Mouse (Mus musculus) stomach, embryonic 15.5 days (tissue): ENCODE measurements around the gene Gm13288. TPM values are rescaled to one million over a fixed set of nuclear protein-coding genes. Genes with fewer than 3 reads are reported as not detected.
"Not testable (repeated sequence)": the region's sequence is repeated elsewhere in the genome, so short reads cannot be mapped to it uniquely, and the experiment has no call there.

ENCODE experiments used
- ATAC-seq: fragments of 200-750 bp; cut with Nextera tagmentation; 2 replicates; pipeline ENCODE4 v1.8.0; 2017; ENCODE audit warnings: low read depth, moderate number of reproducible peaks, moderate TSS enrichment; ENCODE audit not compliant: insufficient read depth, low FRiP score
- H3K27ac ChIP-seq: fragments of 300-500 bp; sonication (generic); 2 replicates; pipeline ENCODE4 v1.5.1; 2015; ENCODE audit warnings: mild to moderate bottlenecking, inconsistent platforms
- H3K27me3 ChIP-seq: fragments of 300-500 bp; sonication (generic); replicated peaks from 2 replicates; pipeline ENCODE4 v1.6.1; 2015; ENCODE audit warnings: inconsistent platforms
- H3K36me3 ChIP-seq: fragments of 300-500 bp; sonication (generic); 2 replicates; pipeline ENCODE4 v1.6.1; 2015; ENCODE audit warnings: inconsistent platforms
- H3K4me1 ChIP-seq: fragments of 300-500 bp; sonication (generic); 2 replicates; pipeline ENCODE4 v1.6.1; 2015; ENCODE audit warnings: inconsistent platforms
- H3K4me2 ChIP-seq: fragments of 300-500 bp; sonication (generic); 2 replicates; pipeline ENCODE4 v1.6.1; 2015; ENCODE audit warnings: mild to moderate bottlenecking, inconsistent platforms
- H3K4me3 ChIP-seq: fragments of 300-500 bp; sonication (generic); replicated peaks from 2 replicates; pipeline ENCODE4 v1.5.1; 2015; ENCODE audit warnings: inconsistent platforms
- H3K9ac ChIP-seq: fragments of 300-500 bp; sonication (generic); 2 replicates; pipeline ENCODE4 v1.6.1; 2015; ENCODE audit warnings: inconsistent platforms
- H3K9me3 ChIP-seq: fragments of 300-500 bp; sonication (generic); 2 replicates; pipeline ENCODE4 v1.6.1; 2016; ENCODE audit warnings: inconsistent platforms
- WGBS: fragments of 180-500 bp; shearing (Covaris S2); methylation state at CpG from one replicate; pipeline ENCODE4 v1.1.7; 2015; 5-methylcytosine and 5-hydroxymethylcytosine counted together
- polyA plus RNA-seq: library from polyadenylated mRNA; unstranded; fragments of >200 nt; fragmentation: Nextera tagmentation; extraction: Ambion mirVana; gene quantifications from 2 replicates; pipeline ENCODE4 v1.2.1, GENCODE M21; 2015

Gm13288 gene
- polyA plus RNA-seq, 1 experiment from 2014 or later, result not detected

DNA sequence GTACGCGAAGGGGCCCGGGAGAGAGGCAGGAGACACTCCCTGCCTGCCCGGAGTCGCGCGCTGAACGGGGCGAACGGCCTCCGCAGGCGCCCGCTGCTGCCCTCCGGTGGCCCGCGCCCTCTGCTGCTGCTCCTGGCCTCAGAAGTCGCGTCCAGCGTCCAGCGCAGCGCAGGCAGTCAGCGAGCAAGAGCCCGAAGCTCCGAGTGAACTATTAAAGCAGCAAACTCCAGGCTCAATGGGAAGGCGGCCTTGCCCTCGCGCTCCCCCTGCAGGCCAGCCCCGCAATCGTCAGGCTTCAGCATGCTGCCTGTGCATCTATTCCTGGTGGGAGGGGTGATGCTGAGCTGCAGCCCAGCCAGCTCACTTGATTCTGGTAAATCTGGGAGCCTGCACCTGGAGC is 25.8 kb upstream of the Gm13288 start, which contains the start of gene Gm13272:
Gene Gm13272 (plus strand): TSS at position 301 of the 400 bp plus-strand sequence.
- not testable (repeated sequence) for H3K9me3 ChIP-seq, H3K4me2 ChIP-seq, H3K36me3 ChIP-seq, H3K27me3 ChIP-seq, H3K9ac ChIP-seq, H3K4me1 ChIP-seq, H3K27ac ChIP-seq, ATAC-seq, H3K4me3 ChIP-seq
- no CpG with 5 or more reads among the region's 29 CpGs for WGBS

DNA sequence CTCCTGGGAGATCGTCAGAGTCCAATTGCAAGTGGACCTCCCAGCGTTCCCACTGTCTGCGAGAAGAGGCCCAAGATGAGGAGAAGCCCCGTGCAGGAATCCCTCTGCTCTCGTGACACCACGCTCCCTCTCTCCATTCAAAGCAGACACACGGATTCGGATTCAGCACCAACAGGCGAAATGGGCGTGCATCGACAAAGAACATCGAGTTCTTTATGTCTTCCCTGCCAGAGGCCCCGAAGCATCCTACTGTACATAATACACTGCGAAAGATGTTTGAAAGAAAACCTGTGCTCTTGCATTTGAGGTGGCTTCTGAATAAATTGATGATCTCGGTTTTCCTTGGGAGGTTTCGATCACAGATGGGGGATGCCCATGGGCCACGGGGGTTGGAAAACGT is 25.0 kb upstream of the Gm13288 start:
- not testable (repeated sequence) for H3K9me3 ChIP-seq, H3K4me2 ChIP-seq, H3K9ac ChIP-seq, ATAC-seq, H3K4me3 ChIP-seq, H3K36me3 ChIP-seq, H3K27ac ChIP-seq, H3K4me1 ChIP-seq, H3K27me3 ChIP-seq
- 57% methylated on average over 16 of the region's 18 CpGs for WGBS

DNA sequence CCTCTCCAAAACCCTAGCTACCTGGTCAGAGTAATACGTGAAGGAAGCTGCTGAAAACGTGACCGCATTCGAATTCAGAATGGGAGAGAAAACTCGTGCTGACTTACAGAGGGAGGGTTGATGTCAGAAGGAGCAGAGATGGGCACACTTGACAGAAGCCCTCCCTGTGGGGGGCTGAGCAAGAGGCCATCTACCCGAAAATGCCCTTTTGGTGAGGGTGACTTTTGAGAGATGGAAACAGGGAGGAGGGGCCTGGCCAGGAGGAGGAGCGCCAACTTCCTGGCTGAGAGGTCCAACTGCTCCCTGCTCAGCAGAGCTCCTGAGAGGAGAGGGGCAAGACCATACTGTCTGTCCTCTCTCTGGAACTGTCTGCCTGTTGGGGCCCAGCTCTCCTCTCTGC is 23.5 kb upstream of the Gm13288 start, which contains the start of gene Ifnz:
Gene Ifnz (plus strand): TSS at position 301 of the 400 bp plus-strand sequence.
- not testable (repeated sequence) for H3K9me3 ChIP-seq, H3K4me1 ChIP-seq, H3K27ac ChIP-seq, ATAC-seq, H3K36me3 ChIP-seq, H3K9ac ChIP-seq, H3K27me3 ChIP-seq
- WGBS, result 25% methylated on average over 5 of the region's 7 CpGs
- Histone ChIP-seq H3K4me2 (peak within 1 kb of the TSS; percentile 41), H3K4me3 (peak within 1 kb of the TSS; percentile 25; the same call in 1 of the 2 replicates)

DNA sequence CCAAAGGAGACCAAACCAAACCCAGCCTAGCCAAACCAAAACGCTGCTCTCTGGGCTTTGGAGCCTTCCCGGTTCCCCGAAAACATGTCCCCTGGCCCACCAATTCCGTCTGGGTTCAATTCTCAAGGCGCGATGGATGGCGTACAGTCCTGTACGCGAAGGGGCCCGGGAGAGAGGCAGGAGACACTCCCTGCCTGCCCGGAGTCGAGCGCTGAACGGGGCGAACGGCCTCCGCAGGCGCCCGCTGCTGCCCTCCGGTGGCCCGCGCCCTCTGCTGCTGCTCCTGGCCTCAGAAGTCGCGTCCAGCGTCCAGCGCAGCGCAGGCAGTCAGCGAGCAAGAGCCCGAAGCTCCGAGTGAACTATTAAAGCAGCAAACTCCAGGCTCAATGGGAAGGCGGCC is 23.0 kb upstream of the Gm13288 start:
- not testable (repeated sequence) for H3K9ac ChIP-seq, H3K9me3 ChIP-seq, H3K4me1 ChIP-seq, H3K27ac ChIP-seq, H3K27me3 ChIP-seq, H3K36me3 ChIP-seq, ATAC-seq
- 0% methylated on average over 6 of the region's 31 CpGs for WGBS
- H3K4me3 ChIP-seq, result peak overlapping the region; percentile 25; the same call in 1 of the 2 replicates
- peak overlapping the region; percentile 41 for H3K4me2 ChIP-seq

DNA sequence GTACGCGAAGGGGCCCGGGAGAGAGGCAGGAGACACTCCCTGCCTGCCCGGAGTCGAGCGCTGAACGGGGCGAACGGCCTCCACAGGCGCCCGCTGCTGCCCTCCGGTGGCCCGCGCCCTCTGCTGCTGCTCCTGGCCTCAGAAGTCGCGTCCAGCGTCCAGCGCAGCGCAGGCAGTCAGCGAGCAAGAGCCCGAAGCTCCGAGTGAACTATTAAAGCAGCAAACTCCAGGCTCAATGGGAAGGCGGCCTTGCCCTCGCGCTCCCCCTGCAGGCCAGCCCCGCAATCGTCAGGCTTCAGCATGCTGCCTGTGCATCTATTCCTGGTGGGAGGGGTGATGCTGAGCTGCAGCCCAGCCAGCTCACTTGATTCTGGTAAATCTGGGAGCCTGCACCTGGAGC is 19.9 kb upstream of the Gm13288 start, which contains the start of gene Gm13276:
Gene Gm13276 (plus strand): TSS at position 301 of the 400 bp plus-strand sequence.
- not testable (repeated sequence) for H3K9me3 ChIP-seq, H3K9ac ChIP-seq, ATAC-seq, H3K36me3 ChIP-seq, H3K4me1 ChIP-seq, H3K4me2 ChIP-seq, H3K27me3 ChIP-seq, H3K27ac ChIP-seq, H3K4me3 ChIP-seq
- no CpG with 5 or more reads among the region's 27 CpGs for WGBS

DNA sequence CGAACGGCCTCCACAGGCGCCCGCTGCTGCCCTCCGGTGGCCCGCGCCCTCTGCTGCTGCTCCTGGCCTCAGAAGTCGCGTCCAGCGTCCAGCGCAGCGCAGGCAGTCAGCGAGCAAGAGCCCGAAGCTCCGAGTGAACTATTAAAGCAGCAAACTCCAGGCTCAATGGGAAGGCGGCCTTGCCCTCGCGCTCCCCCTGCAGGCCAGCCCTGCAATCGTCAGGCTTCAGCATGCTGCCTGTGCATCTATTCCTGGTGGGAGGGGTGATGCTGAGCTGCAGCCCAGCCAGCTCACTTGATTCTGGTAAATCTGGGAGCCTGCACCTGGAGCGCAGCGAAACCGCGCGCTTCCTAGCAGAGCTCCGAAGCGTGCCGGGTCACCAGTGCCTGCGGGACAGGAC is 16.9 kb upstream of the Gm13288 start, which contains the start of gene Gm13277:
Gene Gm13277 (plus strand): TSS at position 231 of the 400 bp plus-strand sequence.
- H3K9me3 ChIP-seq, ATAC-seq, H3K4me1 ChIP-seq, H3K27me3 ChIP-seq, H3K9ac ChIP-seq, H3K4me2 ChIP-seq, H3K4me3 ChIP-seq, H3K36me3 ChIP-seq, H3K27ac ChIP-seq: not testable (repeated sequence)
- 3% methylated on average over 4 of the region's 28 CpGs for WGBS

DNA sequence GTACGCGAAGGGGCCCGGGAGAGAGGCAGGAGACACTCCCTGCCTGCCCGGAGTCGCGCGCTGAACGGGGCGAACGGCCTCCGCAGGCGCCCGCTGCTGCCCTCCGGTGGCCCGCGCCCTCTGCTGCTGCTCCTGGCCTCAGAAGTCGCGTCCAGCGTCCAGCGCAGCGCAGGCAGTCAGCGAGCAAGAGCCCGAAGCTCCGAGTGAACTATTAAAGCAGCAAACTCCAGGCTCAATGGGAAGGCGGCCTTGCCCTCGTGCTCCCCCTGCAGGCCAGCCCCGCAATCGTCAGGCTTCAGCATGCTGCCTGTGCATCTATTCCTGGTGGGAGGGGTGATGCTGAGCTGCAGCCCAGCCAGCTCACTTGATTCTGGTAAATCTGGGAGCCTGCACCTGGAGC is 14.1 kb upstream of the Gm13288 start, which contains the start of gene Gm13278:
Gene Gm13278 (plus strand): TSS at position 301 of the 400 bp plus-strand sequence.
- not testable (repeated sequence) for ATAC-seq, H3K4me3 ChIP-seq, H3K4me1 ChIP-seq, H3K4me2 ChIP-seq, H3K27me3 ChIP-seq, H3K27ac ChIP-seq, H3K36me3 ChIP-seq, H3K9me3 ChIP-seq, H3K9ac ChIP-seq
- no CpG with 5 or more reads among the region's 28 CpGs for WGBS

DNA sequence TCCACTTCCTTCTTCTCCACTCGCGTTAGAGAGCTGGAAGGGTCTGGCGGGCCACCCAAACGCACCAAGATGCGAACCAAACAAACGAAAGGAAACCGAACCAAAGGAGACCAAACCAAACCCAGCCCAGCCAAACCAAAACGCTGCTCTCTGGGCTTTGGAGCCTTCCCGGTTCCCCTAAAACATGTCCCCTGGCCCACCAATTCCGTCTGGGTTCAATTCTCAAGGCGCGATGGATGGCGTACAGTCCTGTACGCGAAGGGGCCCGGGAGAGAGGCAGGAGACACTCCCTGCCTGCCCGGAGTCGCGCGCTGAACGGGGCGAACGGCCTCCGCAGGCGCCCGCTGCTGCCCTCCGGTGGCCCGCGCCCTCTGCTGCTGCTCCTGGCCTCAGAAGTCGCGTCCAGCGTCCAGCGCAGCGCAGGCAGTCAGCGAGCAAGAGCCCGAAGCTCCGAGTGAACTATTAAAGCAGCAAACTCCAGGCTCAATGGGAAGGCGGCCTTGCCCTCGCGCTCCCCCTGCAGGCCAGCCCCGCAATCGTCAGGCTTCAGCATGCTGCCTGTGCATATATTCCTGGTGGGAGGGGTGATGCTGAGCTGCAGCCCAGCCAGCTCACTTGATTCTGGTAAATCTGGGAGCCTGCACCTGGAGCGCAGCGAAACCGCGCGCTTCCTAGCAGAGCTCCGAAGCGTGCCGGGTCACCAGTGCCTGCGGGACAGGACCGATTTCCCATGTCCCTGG is 11.2 kb upstream of the Gm13288 start, which contains the start of gene Gm13275:
Gene Gm13275 (plus strand): TSS at position 552 of the 740 bp plus-strand sequence.
- H3K9me3 ChIP-seq, H3K9ac ChIP-seq, H3K4me2 ChIP-seq, H3K4me3 ChIP-seq, ATAC-seq, H3K4me1 ChIP-seq, H3K27me3 ChIP-seq, H3K27ac ChIP-seq, H3K36me3 ChIP-seq: not testable (repeated sequence)
- WGBS, result 0% methylated on average over 7 of the region's 52 CpGs

DNA sequence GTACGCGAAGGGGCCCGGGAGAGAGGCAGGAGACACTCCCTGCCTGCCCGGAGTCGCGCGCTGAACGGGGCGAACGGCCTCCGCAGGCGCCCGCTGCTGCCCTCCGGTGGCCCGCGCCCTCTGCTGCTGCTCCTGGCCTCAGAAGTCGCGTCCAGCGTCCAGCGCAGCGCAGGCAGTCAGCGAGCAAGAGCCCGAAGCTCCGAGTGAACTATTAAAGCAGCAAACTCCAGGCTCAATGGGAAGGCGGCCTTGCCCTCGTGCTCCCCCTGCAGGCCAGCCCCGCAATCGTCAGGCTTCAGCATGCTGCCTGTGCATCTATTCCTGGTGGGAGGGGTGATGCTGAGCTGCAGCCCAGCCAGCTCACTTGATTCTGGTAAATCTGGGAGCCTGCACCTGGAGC is 8.2 kb upstream of the Gm13288 start, which contains the start of gene Gm13279:
Gene Gm13279 (plus strand): TSS at position 301 of the 400 bp plus-strand sequence.
- not testable (repeated sequence) for H3K36me3 ChIP-seq, H3K9ac ChIP-seq, H3K27ac ChIP-seq, H3K4me1 ChIP-seq, H3K9me3 ChIP-seq, H3K4me3 ChIP-seq, H3K27me3 ChIP-seq, ATAC-seq, H3K4me2 ChIP-seq
- no CpG with 5 or more reads among the region's 28 CpGs for WGBS

DNA sequence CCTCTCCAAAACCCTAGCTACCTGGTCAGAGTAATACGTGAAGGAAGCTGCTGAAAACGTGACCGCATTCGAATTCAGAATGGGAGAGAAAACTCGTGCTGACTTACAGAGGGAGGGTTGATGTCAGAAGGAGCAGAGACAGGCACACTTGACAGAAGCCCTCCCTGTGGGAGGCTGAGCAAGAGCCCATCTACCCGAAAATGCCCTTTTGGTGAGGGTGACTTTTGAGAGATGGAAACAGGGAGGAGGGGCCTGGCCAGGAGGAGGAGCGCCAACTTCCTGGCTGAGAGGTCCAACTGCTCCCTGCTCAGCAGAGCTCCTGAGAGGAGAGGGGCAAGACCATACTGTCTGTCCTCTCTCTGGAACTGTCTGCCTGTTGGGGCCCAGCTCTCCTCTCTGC is 6.0 kb upstream of the Gm13288 start, which contains the start of gene Gm13285:
Gene Gm13285 (plus strand): TSS at position 301 of the 400 bp plus-strand sequence.
- H3K9me3 ChIP-seq, H3K27ac ChIP-seq, H3K27me3 ChIP-seq, ATAC-seq, H3K36me3 ChIP-seq, H3K9ac ChIP-seq, H3K4me1 ChIP-seq, H3K4me2 ChIP-seq, H3K4me3 ChIP-seq: not testable (repeated sequence)
- 19% methylated on average over 5 of the region's 7 CpGs for WGBS

DNA sequence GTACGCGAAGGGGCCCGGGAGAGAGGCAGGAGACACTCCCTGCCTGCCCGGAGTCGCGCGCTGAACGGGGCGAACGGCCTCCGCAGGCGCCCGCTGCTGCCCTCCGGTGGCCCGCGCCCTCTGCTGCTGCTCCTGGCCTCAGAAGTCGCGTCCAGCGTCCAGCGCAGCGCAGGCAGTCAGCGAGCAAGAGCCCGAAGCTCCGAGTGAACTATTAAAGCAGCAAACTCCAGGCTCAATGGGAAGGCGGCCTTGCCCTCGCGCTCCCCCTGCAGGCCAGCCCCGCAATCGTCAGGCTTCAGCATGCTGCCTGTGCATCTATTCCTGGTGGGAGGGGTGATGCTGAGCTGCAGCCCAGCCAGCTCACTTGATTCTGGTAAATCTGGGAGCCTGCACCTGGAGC is 2.4 kb upstream of the Gm13288 start, which contains the start of gene Gm13287:
Gene Gm13287 (plus strand): TSS at position 301 of the 400 bp plus-strand sequence.
- not testable (repeated sequence) for ATAC-seq, H3K27ac ChIP-seq, H3K27me3 ChIP-seq, H3K9ac ChIP-seq, H3K4me3 ChIP-seq, H3K9me3 ChIP-seq, H3K4me1 ChIP-seq, H3K36me3 ChIP-seq
- no CpG with 5 or more reads among the region's 29 CpGs for WGBS
- H3K4me2 ChIP-seq, result peak within 1 kb of the TSS; percentile 33; the same call in 1 of the 2 replicates

DNA sequence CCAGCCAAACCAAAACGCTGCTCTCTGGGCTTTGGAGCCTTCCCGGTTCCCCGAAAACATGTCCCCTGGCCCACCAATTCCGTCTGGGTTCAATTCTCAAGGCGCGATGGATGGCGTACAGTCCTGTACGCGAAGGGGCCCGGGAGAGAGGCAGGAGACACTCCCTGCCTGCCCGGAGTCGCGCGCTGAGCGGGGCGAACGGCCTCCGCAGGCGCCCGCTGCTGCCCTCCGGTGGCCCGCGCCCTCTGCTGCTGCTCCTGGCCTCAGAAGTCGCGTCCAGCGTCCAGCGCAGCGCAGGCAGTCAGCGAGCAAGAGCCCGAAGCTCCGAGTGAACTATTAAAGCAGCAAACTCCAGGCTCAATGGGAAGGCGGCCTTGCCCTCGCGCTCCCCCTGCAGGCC is 430 bp downstream of the Gm13288 start:
- not testable (repeated sequence) for H3K9ac ChIP-seq, H3K27me3 ChIP-seq, H3K9me3 ChIP-seq, H3K4me1 ChIP-seq, H3K27ac ChIP-seq, H3K4me2 ChIP-seq, H3K36me3 ChIP-seq, ATAC-seq
- 0 out of 2 replicates have a peak overlapping the region, but pooled peaks have one; percentile 23 for H3K4me3 ChIP-seq
- 0% methylated on average over 14 of the region's 34 CpGs for WGBS
